Mouse (Mus musculus): ENCODE measurements at regions not wholly inside any gene's neighbourhood (a gene's known extent, or its start where the extent isn't known, plus 50 kb on each side); places are given as distances from the start of the nearest gene placed in this dataset.
A peak's percentile ranks its signal among the peaks of the same experiment; 100 is the strongest.

- no peak for ATAC-seq (ENCODE audit: low read depth)
- no peak overlapping the region for H3K4me3 ChIP-seq (ENCODE audit: low read depth, low read length)
- no peaks in the 10 kb centered on the region for H3K27me3 ChIP-seq (replicated peaks; ENCODE audit: control insufficient read depth, insufficient read depth, low read length)
- no peak for DNase-seq (ENCODE audit: low spot score)
- H3K9me3 ChIP-seq (ENCODE audit: control insufficient read depth, low read length): no peaks in the 10 kb centered on the region
- no peak overlapping the region for H3K4me2 ChIP-seq (ENCODE audit: low read depth, low read length)
- WGBS: 72% methylated on average over 10 of the region's 10 CpGs
- no peak overlapping the region for H3K9ac ChIP-seq (ENCODE audit: low read depth, low read length)
- no peaks in the 10 kb centered on the region for H3K4me1 ChIP-seq (ENCODE audit: control insufficient read depth, insufficient read depth, low read length)
- H3K36me3 ChIP-seq (ENCODE audit: control insufficient read depth, insufficient read depth, low read length): no peaks in the 10 kb centered on the region
- H3K27ac ChIP-seq (replicated peaks; ENCODE audit: low read depth, low read length): no peak overlapping the region
Measured at GRCm38 (mm10) chr9:47054595-47054994, 56.1 kb downstream of the Gm4791 start.

- Histone ChIP-seq H3K9me3 (ENCODE audit: control insufficient read depth, low read length) (no peaks in the 10 kb centered on the region), H3K36me3 (ENCODE audit: control insufficient read depth, insufficient read depth, low read length) (no peaks in the 10 kb centered on the region), H3K4me3 (ENCODE audit: low read depth, low read length) (no peak overlapping the region), H3K27ac (replicated peaks; ENCODE audit: low read depth, low read length) (no peak overlapping the region), H3K9ac (ENCODE audit: low read depth, low read length) (no peak overlapping the region), H3K4me1 (ENCODE audit: control insufficient read depth, insufficient read depth, low read length) (no peaks in the 10 kb centered on the region), H3K27me3 (replicated peaks; ENCODE audit: control insufficient read depth, insufficient read depth, low read length) (no peaks in the 10 kb centered on the region), H3K4me2 (ENCODE audit: low read depth, low read length) (no peak overlapping the region)
- no peak for ATAC-seq (ENCODE audit: low read depth)
- DNase-seq (ENCODE audit: low spot score): no peak
- WGBS: 75% methylated on average over 6 of the region's 6 CpGs
Measured at GRCm38 (mm10) chr9:47055558-47055957, 57.0 kb downstream of the Gm4791 start.

GRCm38 (mm10) chr9:47059339-47060005, 60.9 kb downstream of the Gm4791 start:
- DNase-seq (ENCODE audit: low spot score) (no peak), ATAC-seq (ENCODE audit: low read depth) (no peak)
- no peaks in the 10 kb centered on the region for H3K4me1 ChIP-seq (ENCODE audit: control insufficient read depth, insufficient read depth, low read length)
- no peaks in the 10 kb centered on the region for H3K9me3 ChIP-seq (ENCODE audit: control insufficient read depth, low read length)
- H3K27ac ChIP-seq (replicated peaks; ENCODE audit: low read depth, low read length): no peak overlapping the region
- no peaks in the 10 kb centered on the region for H3K27me3 ChIP-seq (replicated peaks; ENCODE audit: control insufficient read depth, insufficient read depth, low read length)
- 48% methylated on average over 7 of the region's 7 CpGs for WGBS
- no peak overlapping the region for H3K4me3 ChIP-seq (ENCODE audit: low read depth, low read length)
- no peak overlapping the region for H3K9ac ChIP-seq (ENCODE audit: low read depth, low read length)
- no peaks in the 10 kb centered on the region for H3K36me3 ChIP-seq (ENCODE audit: control insufficient read depth, insufficient read depth, low read length)
- H3K4me2 ChIP-seq (ENCODE audit: low read depth, low read length): no peak overlapping the region

DNA sequence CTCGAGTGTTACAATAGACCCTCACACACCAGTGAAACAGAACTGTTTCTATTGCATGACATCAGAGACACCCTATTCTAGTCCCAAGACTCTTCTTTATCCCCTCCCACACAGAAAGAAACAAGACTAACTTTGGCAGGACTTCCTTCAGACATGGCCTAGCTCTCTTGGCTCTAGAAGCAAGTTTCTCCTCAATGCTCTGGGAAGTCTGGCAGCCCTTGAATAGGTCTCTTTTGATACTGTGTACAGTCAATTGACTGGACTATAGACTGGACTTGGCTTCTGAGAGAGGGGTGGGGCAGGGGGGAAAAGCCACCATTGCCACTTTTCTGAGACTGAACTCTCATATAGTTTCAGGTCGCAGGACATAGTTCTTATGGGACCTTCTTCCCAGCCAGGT, 62.2 kb downstream of the Gm4791 start:
- 74% methylated on average over 2 of the region's 2 CpGs for WGBS
- ATAC-seq (ENCODE audit: low read depth): no peak

GRCm38 (mm10) chr9:47062516-47062915, 64.0 kb downstream of the Gm4791 start:
- Histone ChIP-seq H3K4me3 (ENCODE audit: low read depth, low read length) (no peak overlapping the region), H3K9me3 (ENCODE audit: control insufficient read depth, low read length) (no peaks in the 10 kb centered on the region), H3K4me1 (ENCODE audit: control insufficient read depth, insufficient read depth, low read length) (no peaks in the 10 kb centered on the region), H3K27me3 (replicated peaks; ENCODE audit: control insufficient read depth, insufficient read depth, low read length) (no peaks in the 10 kb centered on the region), H3K27ac (replicated peaks; ENCODE audit: low read depth, low read length) (no peak overlapping the region), H3K4me2 (ENCODE audit: low read depth, low read length) (no peak overlapping the region), H3K9ac (ENCODE audit: low read depth, low read length) (no peak overlapping the region), H3K36me3 (ENCODE audit: control insufficient read depth, insufficient read depth, low read length) (no peaks in the 10 kb centered on the region)
- WGBS: 71% methylated on average over 7 of the region's 7 CpGs
- DNase-seq (ENCODE audit: low spot score) (no peak), ATAC-seq (ENCODE audit: low read depth) (no peak)

More for the DNA sequence above, 62.2 kb downstream of the Gm4791 start:
- H3K27ac ChIP-seq (replicated peaks; ENCODE audit: low read depth, low read length): no peak overlapping the region
- H3K9me3 ChIP-seq (ENCODE audit: control insufficient read depth, low read length): no peaks in the 10 kb centered on the region
- H3K36me3 ChIP-seq (ENCODE audit: control insufficient read depth, insufficient read depth, low read length): no peaks in the 10 kb centered on the region
- no peaks in the 10 kb centered on the region for H3K4me1 ChIP-seq (ENCODE audit: control insufficient read depth, insufficient read depth, low read length)
- no peak overlapping the region for H3K4me3 ChIP-seq (ENCODE audit: low read depth, low read length)
- H3K27me3 ChIP-seq (replicated peaks; ENCODE audit: control insufficient read depth, insufficient read depth, low read length): no peaks in the 10 kb centered on the region
- H3K4me2 ChIP-seq (ENCODE audit: low read depth, low read length): no peak overlapping the region
- no peak overlapping the region for H3K9ac ChIP-seq (ENCODE audit: low read depth, low read length)
- no peak for DNase-seq (ENCODE audit: low spot score)

GRCm38 (mm10) chr9:47063751-47064150, 65.2 kb downstream of the Gm4791 start:
- Histone ChIP-seq H3K27ac (replicated peaks; ENCODE audit: low read depth, low read length) (no peak overlapping the region), H3K27me3 (replicated peaks; ENCODE audit: control insufficient read depth, insufficient read depth, low read length) (no peaks in the 10 kb centered on the region), H3K4me2 (ENCODE audit: low read depth, low read length) (no peak overlapping the region), H3K4me1 (ENCODE audit: control insufficient read depth, insufficient read depth, low read length) (no peaks in the 10 kb centered on the region), H3K36me3 (ENCODE audit: control insufficient read depth, insufficient read depth, low read length) (no peaks in the 10 kb centered on the region), H3K9ac (ENCODE audit: low read depth, low read length) (no peak overlapping the region), H3K4me3 (ENCODE audit: low read depth, low read length) (no peak overlapping the region), H3K9me3 (ENCODE audit: control insufficient read depth, low read length) (no peaks in the 10 kb centered on the region)
- ATAC-seq (ENCODE audit: low read depth): no peak
- DNase-seq (ENCODE audit: low spot score): no peak
- WGBS: 64% methylated on average over 5 of the region's 5 CpGs

DNA sequence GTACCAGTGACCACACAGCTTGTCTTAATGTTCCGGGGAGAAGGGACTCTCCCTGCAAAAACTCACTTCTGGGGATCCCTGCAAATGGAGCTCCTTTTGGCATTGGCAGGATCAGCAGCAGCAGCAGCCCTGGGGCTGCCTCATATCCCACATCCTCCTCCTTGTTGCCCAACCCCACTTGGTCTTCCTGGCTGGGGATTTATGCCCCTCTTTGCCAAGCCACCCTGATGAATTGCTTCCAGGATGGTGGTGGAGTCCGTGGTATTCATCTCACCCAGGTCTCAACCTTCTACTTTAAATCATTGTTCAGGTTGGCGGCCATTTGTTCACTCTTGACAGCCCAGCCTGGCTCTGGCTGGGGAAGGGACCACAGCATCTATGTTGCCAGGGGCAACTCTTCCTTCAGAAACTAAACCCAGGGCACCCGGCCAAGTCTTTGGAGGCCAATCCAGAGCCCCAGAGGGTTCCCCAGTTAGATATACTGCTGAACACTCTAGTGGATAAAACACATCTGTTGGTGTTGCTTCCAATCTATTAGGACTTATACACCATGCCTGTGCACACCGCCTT, 66.0 kb downstream of the Gm4791 start:
- H3K27ac ChIP-seq (replicated peaks; ENCODE audit: low read depth, low read length): no peak overlapping the region
- no peaks in the 10 kb centered on the region for H3K36me3 ChIP-seq (ENCODE audit: control insufficient read depth, insufficient read depth, low read length)
- ATAC-seq (ENCODE audit: low read depth) (no peak), DNase-seq (ENCODE audit: low spot score) (peak; percentile 36)
- H3K27me3 ChIP-seq (replicated peaks; ENCODE audit: control insufficient read depth, insufficient read depth, low read length): no peaks in the 10 kb centered on the region
- no peak overlapping the region for H3K4me3 ChIP-seq (ENCODE audit: low read depth, low read length)
- WGBS: 72% methylated on average over 5 of the region's 5 CpGs
- no peaks in the 10 kb centered on the region for H3K9me3 ChIP-seq (ENCODE audit: control insufficient read depth, low read length)
- H3K4me2 ChIP-seq (ENCODE audit: low read depth, low read length): no peak overlapping the region
- no peak overlapping the region for H3K9ac ChIP-seq (ENCODE audit: low read depth, low read length)
- H3K4me1 ChIP-seq (ENCODE audit: control insufficient read depth, insufficient read depth, low read length): no peaks in the 10 kb centered on the region

- DNase-seq (ENCODE audit: low spot score) (peak; percentile 58), ATAC-seq (ENCODE audit: low read depth) (no peak)
- Histone ChIP-seq H3K27me3 (replicated peaks; ENCODE audit: control insufficient read depth, insufficient read depth, low read length) (no peaks in the 10 kb centered on the region), H3K36me3 (ENCODE audit: control insufficient read depth, insufficient read depth, low read length) (no peaks in the 10 kb centered on the region), H3K27ac (replicated peaks; ENCODE audit: low read depth, low read length) (no peak overlapping the region), H3K4me1 (ENCODE audit: control insufficient read depth, insufficient read depth, low read length) (no peaks in the 10 kb centered on the region), H3K4me2 (ENCODE audit: low read depth, low read length) (no peak overlapping the region), H3K9ac (ENCODE audit: low read depth, low read length) (no peak overlapping the region), H3K4me3 (ENCODE audit: low read depth, low read length) (no peak overlapping the region), H3K9me3 (ENCODE audit: control insufficient read depth, low read length) (no peaks in the 10 kb centered on the region)
- 20% methylated on average over 5 of the region's 5 CpGs for WGBS
Measured at GRCm38 (mm10) chr9:47069436-47069835, 70.9 kb downstream of the Gm4791 start.

GRCm38 (mm10) chr9:47070958-47071357, 72.4 kb downstream of the Gm4791 start:
- no peak for ATAC-seq (ENCODE audit: low read depth)
- H3K4me3 ChIP-seq (ENCODE audit: low read depth, low read length): no peak overlapping the region
- no peak overlapping the region for H3K27ac ChIP-seq (replicated peaks; ENCODE audit: low read depth, low read length)
- no peak overlapping the region for H3K9ac ChIP-seq (ENCODE audit: low read depth, low read length)
- DNase-seq (ENCODE audit: low spot score): peak; percentile 24
- H3K9me3 ChIP-seq (ENCODE audit: control insufficient read depth, low read length): no peaks in the 10 kb centered on the region
- no peak overlapping the region for H3K4me2 ChIP-seq (ENCODE audit: low read depth, low read length)
- H3K27me3 ChIP-seq (replicated peaks; ENCODE audit: control insufficient read depth, insufficient read depth, low read length): no peaks in the 10 kb centered on the region
- H3K36me3 ChIP-seq (ENCODE audit: control insufficient read depth, insufficient read depth, low read length): no peaks in the 10 kb centered on the region
- WGBS: 83% methylated on average over 5 of the region's 5 CpGs
- H3K4me1 ChIP-seq (ENCODE audit: control insufficient read depth, insufficient read depth, low read length): no peaks in the 10 kb centered on the region

Data from embryonic facial prominence, embryonic 14.5 days (tissue).